Mouse (Mus musculus) kidney, postnatal 25 days (tissue): ENCODE results near the gene Mettl13.

ENCODE experiments used
- DNase-seq, 2 experiments: peaks; one replicate each; pipeline ENCODE4 v3.0.0; 2021; ENCODE audit warnings: mixed read lengths in 2 of 2

Gene Mettl13

DNA sequence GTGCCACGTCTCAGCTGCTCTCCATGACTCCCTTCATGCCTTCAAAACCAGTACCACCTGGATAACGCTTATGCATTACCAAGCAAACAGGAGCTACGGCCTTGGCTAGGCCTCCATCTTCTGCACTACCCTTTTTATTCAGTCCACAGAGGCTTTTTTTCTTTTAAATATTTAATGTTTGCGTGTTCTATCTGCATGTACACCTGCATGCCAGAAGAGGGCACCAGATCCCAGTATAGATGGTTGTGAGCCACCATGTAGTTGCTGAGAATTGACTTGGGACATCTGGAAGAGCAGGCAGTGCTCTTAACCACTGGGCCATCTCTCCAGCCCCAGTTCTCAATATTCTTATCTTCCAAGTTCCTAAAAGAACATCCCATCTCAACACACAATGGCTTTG lies 16.8 kb downstream of the Mettl13 start:
- no peak for DNase-seq

DNA sequence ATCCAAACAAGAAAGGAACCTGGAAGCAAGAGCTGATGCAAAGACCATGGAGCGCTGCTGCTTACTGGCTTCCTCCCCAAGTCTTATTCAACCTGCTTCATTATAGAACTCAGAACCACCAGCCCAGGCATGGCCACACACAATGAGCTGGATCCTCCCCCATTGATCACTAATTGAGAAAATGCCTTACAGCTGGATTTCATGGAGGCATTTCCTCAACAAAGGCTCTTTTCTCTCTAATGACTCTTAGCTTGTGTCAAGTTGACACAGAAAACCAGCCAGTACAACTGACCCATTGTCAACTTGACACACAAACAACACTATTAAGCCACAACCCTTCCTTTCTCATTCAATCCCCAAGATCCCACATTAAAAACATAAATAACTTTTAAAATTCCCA lies 17.7 kb downstream of the Mettl13 start:
- no peak for DNase-seq

GRCm38 (mm10) chr1:162529651-162530050 lies 18.7 kb downstream of the Mettl13 start:
- no peak for DNase-seq

DNA sequence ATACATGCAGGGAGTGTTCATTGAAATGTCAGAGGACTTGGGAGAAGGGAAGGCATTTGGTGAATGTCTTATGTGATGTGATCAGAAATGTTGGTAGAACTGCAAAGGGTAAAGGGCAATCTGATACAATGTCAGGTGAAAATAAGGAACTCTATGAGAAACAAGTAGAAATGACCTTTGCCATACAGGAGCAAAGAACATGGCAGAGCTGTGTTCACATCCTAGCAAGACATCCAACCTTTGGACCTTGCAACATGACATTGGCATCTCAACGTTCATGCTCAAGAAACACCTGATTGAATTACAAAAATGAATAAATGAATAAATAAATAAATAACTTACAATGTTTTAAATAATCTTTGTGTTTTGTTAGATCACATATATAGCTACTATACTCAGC lies 33.2 kb downstream of the Mettl13 start:
- DNase-seq, result no peak

DNA sequence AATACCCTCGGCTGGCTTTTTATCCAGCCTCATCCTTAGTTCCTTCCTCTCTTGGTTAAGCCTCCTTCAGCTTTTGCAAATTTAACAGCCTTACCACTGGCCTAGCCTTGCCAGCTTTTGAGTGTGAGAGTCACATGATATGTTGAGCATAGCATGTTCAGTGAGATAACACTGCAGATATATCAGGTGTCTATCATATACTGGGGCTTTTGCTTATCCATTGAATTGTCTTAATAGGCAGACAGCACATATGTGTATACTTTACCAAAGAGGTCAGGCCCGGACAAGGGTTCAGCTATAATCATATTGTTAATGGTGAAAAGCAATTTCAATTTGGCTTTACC lies 38.4 kb downstream of the Mettl13 start:
- DNase-seq, result no peak

DNA sequence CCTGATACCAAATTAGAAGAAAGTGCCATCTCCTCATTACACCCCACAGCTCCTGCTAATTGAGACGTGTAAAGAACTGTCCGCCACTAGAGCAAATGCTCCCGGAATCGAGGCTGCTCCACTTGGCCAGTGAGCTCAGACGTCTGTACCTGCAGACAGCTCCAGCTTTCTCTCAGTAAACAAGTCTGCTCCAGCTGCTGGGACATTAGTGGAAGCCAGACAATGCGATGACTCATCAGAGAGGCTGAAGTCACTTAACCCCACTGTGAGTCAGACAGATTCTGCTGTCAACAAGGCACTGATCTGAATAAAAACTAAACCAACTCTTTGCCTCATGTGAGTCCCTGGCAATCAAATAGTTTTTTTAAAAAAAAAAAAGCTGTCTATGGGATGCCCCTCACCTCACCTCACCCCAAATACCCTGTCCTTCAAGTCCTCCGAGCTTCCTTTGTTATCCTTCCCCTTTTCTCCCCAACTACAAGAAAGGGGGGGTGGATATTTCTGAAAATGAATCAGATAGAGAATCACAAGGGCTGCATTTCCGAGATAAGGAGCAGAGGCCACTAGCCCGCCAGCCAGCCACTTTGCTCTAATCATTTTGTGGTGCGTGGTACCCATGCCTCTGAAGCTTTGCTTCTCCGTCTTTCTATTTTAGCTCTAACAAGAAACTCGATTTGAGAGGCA lies 38.9 kb downstream of the Mettl13 start:
- peak; percentile 3 to 48 for DNase-seq

DNA sequence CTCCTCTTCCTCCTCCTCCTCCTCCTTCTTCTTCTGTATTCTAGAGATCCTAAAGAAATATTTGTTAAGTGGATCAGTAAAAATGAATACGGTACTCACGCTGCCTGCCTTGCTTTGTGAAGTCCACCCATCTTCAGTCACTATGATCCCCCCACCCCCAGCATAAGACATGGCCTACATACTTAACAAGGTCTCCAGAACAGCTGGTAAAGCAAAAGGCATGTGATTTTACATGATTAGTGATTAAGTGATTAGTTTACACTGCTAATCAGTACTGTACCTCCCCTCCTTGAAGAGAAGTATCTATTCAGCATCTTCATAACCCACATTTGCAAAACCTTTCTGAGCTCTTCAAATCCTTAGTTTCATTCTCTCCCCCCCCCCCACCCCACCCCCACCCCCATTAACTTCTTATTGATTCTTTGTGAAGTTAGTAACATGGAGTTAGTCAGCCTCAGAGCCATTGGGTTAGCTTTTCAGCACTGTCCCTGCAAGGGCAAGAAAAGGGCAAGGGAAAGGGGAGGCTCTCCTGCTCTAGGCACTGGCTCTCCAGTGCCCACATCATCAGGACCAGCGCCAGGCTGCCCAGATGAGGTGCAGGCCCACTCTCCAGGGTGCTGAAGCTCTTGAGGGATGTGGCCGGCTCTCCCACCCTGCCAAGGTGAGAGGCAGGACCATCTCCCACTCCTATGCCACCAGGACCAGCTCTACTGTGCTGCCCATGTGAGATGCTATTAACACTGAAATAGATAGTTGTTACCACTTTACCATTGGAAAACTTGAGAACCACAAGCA lies 39.9 kb downstream of the Mettl13 start:
- DNase-seq, result no peak

DNA sequence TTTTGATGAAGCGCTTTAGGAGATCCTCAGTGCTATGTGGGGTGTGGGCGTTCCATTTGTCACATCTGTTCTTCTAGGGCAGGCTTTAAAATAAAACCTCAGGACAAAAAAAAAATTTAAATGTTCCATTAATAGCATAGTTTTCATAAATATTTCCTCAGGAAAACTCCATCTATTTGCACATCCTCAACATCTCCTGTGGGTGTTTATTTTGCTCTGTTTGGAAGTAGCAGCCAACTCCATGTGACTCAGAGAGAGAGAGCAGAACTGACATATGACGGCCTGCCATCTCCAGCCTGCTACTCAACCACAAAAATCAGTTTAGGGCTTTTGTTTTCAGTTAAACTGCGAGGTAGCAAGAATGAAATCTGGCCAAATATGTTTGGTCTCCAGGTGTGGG lies 41.8 kb downstream of the Mettl13 start:
- DNase-seq, result no peak

GRCm38 (mm10) chr1:162505649-162506048 lies 42.7 kb downstream of the Mettl13 start:
- DNase-seq, result no peak
